In the genomic region with DNA sequence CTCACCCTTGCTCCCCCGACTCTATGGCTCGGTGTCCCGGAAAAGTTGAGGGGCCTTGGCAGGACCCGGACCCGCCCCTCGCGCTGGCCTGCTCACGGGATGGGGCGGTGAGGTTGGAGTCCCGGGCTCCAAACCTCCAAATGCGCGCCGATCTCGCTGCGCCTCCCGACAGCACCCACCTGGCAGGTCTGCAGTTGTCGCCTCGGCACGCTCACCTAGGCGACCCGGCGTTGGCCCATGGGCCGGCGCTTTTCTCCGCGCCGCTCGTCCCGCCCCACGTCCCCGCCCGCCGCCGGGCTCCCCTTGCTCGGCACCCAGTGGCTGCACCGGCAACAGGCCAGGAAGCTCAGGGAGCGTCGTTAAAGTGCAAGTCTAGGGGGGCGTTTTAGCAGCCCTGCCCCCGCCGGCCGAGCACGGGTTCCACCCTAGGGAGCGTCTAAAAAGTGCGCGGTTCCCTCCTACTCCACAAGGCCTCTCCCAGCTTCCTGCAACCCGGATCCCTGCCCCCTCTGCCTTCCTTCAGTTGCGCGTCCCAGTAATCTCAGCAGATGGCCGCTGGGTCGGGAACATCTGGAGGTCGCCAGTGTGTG, we compare ENCODE assay signal across 8 mouse cellular contexts. TPM values are rescaled to one million over a fixed set of nuclear protein-coding genes. Genes with fewer than 3 reads are reported as not detected.
DNase-seq lines count a peak whose midpoint lies in the region; ATAC-seq and TF ChIP-seq lines count a peak whose summit lies in the region.

A gene (minus strand): TSS at position 266 of the 590 bp plus-strand sequence.

- H3K79me2 ChIP-seq in heart, adult 2 months (replicated peaks; ENCODE audit: control insufficient read depth, insufficient read depth, low read length) = no peaks in the 10 kb centered on the region

- ATAC-seq in embryonic facial prominence, embryonic 13.5 days (ENCODE audit: insufficient number of reproducible peaks, insufficient read depth, low FRiP score, low TSS enrichment, low read depth) = peak; percentile 91
- ATAC-seq in limb, embryonic 13.5 days (ENCODE audit: low FRiP score, low read depth) = peak; percentile 93
- ATAC-seq in midbrain, embryonic 15.5 days (replicated peaks) = peak; percentile 89
- ATAC-seq in stomach, embryonic 14.5 days (ENCODE audit: insufficient number of reproducible peaks, insufficient read depth, low FRiP score, low read depth) = peak; percentile 93

- peaks cover 43% of the 10 kb centered on the region for H3K4me1 ChIP-seq in embryonic facial prominence, embryonic 13.5 days
- H3K4me1 ChIP-seq in heart, adult 2 months (ENCODE audit: control insufficient read depth, insufficient read depth, low read length) = peaks cover 6% of the 10 kb centered on the region; the same call in 1 of the 2 replicates
- peaks cover 44% of the 10 kb centered on the region for H3K4me1 ChIP-seq in limb, embryonic 13.5 days
- H3K4me1 ChIP-seq in midbrain, embryonic 15.5 days = peaks cover 38% of the 10 kb centered on the region
- H3K4me1 ChIP-seq in stomach, embryonic 14.5 days (ENCODE audit: control insufficient read depth, insufficient read depth, low read length) = peaks cover 29% of the 10 kb centered on the region

- H3K4me2 ChIP-seq in embryonic facial prominence, embryonic 13.5 days = peak within 1 kb of the TSS; percentile 89
- peak within 1 kb of the TSS; percentile 87 for H3K4me2 ChIP-seq in limb, embryonic 13.5 days (replicated peaks)
- peak within 1 kb of the TSS; percentile 98 for H3K4me2 ChIP-seq in midbrain, embryonic 15.5 days
- peak within 1 kb of the TSS; percentile 89 for H3K4me2 ChIP-seq in stomach, embryonic 14.5 days (replicated peaks; ENCODE audit: low read depth, low read length)

- 0 out of 2 replicates have a peak, but pooled peaks have one; percentile 5 for TF ChIP-seq POLR2A in heart, adult 2 months (IDR thresholded peaks at IDR 0.05; ENCODE audit: insufficient read depth, low read depth, low read length)

- peak; percentile 32 to 47 for DNase-seq in spleen, adult 18-20 months
- DNase-seq in spleen, adult 12 weeks (ENCODE audit: low spot score) = no peak
- peak; percentile 92 to 94 for DNase-seq in heart, adult 2 months
- peak; percentile 87 to 89 for DNase-seq in kidney, adult 8-10 months

- peak; percentile 4; the same call in 1 of the 2 replicates for TF ChIP-seq EP300 in heart, adult 2 months (IDR thresholded peaks at IDR 0.05; ENCODE audit: insufficient read depth, low read depth, low read length)

- peak within 1 kb of the TSS; percentile 89 for H3K9ac ChIP-seq in embryonic facial prominence, embryonic 13.5 days
- H3K9ac ChIP-seq in heart, adult 2 months (ENCODE audit: low read depth, low read length) = peak within 1 kb of the TSS; percentile 63
- H3K9ac ChIP-seq in limb, embryonic 13.5 days = peak within 1 kb of the TSS; percentile 88
- peak within 1 kb of the TSS; percentile 57 for H3K9ac ChIP-seq in midbrain, embryonic 15.5 days
- H3K9ac ChIP-seq in stomach, embryonic 14.5 days (replicated peaks; ENCODE audit: low read depth, low read length) = peak within 1 kb of the TSS; percentile 69

- H3K4me3 ChIP-seq in embryonic facial prominence, embryonic 13.5 days = peak within 1 kb of the TSS; percentile 85
- H3K4me3 ChIP-seq in heart, adult 2 months = peak within 1 kb of the TSS; percentile 88
- H3K4me3 ChIP-seq in limb, embryonic 13.5 days = peak within 1 kb of the TSS; percentile 83
- H3K4me3 ChIP-seq in midbrain, embryonic 15.5 days = peak within 1 kb of the TSS; percentile 79
- peak within 1 kb of the TSS; percentile 74 for H3K4me3 ChIP-seq in stomach, embryonic 14.5 days (ENCODE audit: low read depth, low read length)

- under 1% methylated on average over 52 of the region's 52 CpGs for WGBS in embryonic facial prominence, embryonic 13.5 days
- WGBS in heart, adult 2 months = under 1% methylated on average over 52 of the region's 52 CpGs
- under 1% methylated on average over 52 of the region's 52 CpGs for WGBS in limb, embryonic 13.5 days
- under 1% methylated on average over 52 of the region's 52 CpGs for WGBS in midbrain, embryonic 15.5 days
- under 1% methylated on average over 52 of the region's 52 CpGs for WGBS in stomach, embryonic 14.5 days

- no peak for TF ChIP-seq CTCF in heart, adult 2 months (IDR thresholded peaks at IDR 0.05)

- peak within 1 kb of the TSS; percentile 92 for H3K27ac ChIP-seq in embryonic facial prominence, embryonic 13.5 days
- H3K27ac ChIP-seq in heart, adult 2 months = peak within 1 kb of the TSS; percentile 75
- peak within 1 kb of the TSS; percentile 95 for H3K27ac ChIP-seq in limb, embryonic 13.5 days
- peak within 1 kb of the TSS; percentile 68 for H3K27ac ChIP-seq in midbrain, embryonic 15.5 days
- peak within 1 kb of the TSS; percentile 91 for H3K27ac ChIP-seq in stomach, embryonic 14.5 days (ENCODE audit: low read length)

- H3K27me3 ChIP-seq in embryonic facial prominence, embryonic 13.5 days = no peaks in the 10 kb centered on the region
- H3K27me3 ChIP-seq in heart, adult 2 months (ENCODE audit: control insufficient read depth, insufficient read depth, low read length) = no peaks in the 10 kb centered on the region
- H3K27me3 ChIP-seq in limb, embryonic 13.5 days = no peaks in the 10 kb centered on the region
- H3K27me3 ChIP-seq in midbrain, embryonic 15.5 days (replicated peaks) = no peaks in the 10 kb centered on the region
- H3K27me3 ChIP-seq in stomach, embryonic 14.5 days (ENCODE audit: control insufficient read depth, insufficient read depth, low read length) = no peaks in the 10 kb centered on the region

- no peaks in the 10 kb centered on the region for H3K9me3 ChIP-seq in embryonic facial prominence, embryonic 13.5 days
- 0 out of 2 replicates have a peak, but pooled peaks cover 5% of the 10 kb centered on the region for H3K9me3 ChIP-seq in limb, embryonic 13.5 days
- H3K9me3 ChIP-seq in midbrain, embryonic 15.5 days = no peaks in the 10 kb centered on the region
- no peaks in the 10 kb centered on the region; the same call in 1 of the 2 replicates for H3K9me3 ChIP-seq in stomach, embryonic 14.5 days (ENCODE audit: control insufficient read depth, low read depth, low read length)

- intact Hi-C loops in heart, adult 2 months (cut with DNase I) = no loop called here

- H3K36me3 ChIP-seq in embryonic facial prominence, embryonic 13.5 days = no peaks in the 10 kb centered on the region
- no peaks in the 10 kb centered on the region for H3K36me3 ChIP-seq in heart, adult 2 months (ENCODE audit: control insufficient read depth, insufficient read depth, low read length)
- no peaks in the 10 kb centered on the region for H3K36me3 ChIP-seq in limb, embryonic 13.5 days
- no peaks in the 10 kb centered on the region for H3K36me3 ChIP-seq in midbrain, embryonic 15.5 days (replicated peaks)
- no peaks in the 10 kb centered on the region for H3K36me3 ChIP-seq in stomach, embryonic 14.5 days (ENCODE audit: control insufficient read depth, insufficient read depth, low read length)

RNA-seq across cellular contexts. Expression of the gene that starts here (rescaled TPM):
- polyA plus RNA-seq in embryonic facial prominence, embryonic 13.5 days (2015; fragmentation: Nextera tagmentation; extraction: Ambion mirVana) = 17.2 and 19.2 TPM in 2 replicates
- 1 to 10 TPM; 2.2 to 2.5 TPM for total RNA-seq in heart, adult 2 months (2021)
- 4.9 and 5.9 TPM in 2 replicates for polyA plus RNA-seq in heart, adult 2 months (2012; rRNA removed)
- polyA plus RNA-seq in limb, embryonic 13.5 days (2015; fragmentation: Nextera tagmentation; extraction: Ambion mirVana) = 22.4 and 23.1 TPM in 2 replicates
- polyA plus RNA-seq in midbrain, embryonic 15.5 days (2015; fragmentation: Nextera tagmentation; extraction: Ambion mirVana) = 8.5 and 8.9 TPM in 2 replicates
- 18.4 and 19.1 TPM in 2 replicates for polyA plus RNA-seq in stomach, embryonic 14.5 days (2014; fragmentation: Nextera tagmentation; extraction: Ambion mirVana)
